Mouse (Mus musculus) neural tube, embryonic 15.5 days (tissue): ENCODE results near the gene Spen. TPM values are rescaled to one million over a fixed set of nuclear protein-coding genes. Genes with fewer than 3 reads are reported as not detected.

Experiments
- ATAC-seq: fragments of 200-750 bp; cut with Nextera tagmentation; 2 replicates; pipeline ENCODE4 v1.8.0; 2017; ENCODE audit warnings: mild to moderate bottlenecking, moderate TSS enrichment, moderate library complexity; ENCODE audit not compliant: low FRiP score
- H3K27ac ChIP-seq: fragments of 300-500 bp; sonication (generic); replicated peaks from 2 replicates; pipeline ENCODE4 v1.5.1; 2015; ENCODE audit warnings: mild to moderate bottlenecking, inconsistent platforms
- H3K27me3 ChIP-seq: fragments of 300-500 bp; sonication (generic); replicated peaks from 2 replicates; pipeline ENCODE4 v1.6.1; 2015; ENCODE audit warnings: inconsistent platforms
- H3K36me3 ChIP-seq: fragments of 300-500 bp; sonication (generic); 2 replicates; pipeline ENCODE4 v1.6.1; 2015; ENCODE audit warnings: inconsistent platforms
- H3K4me1 ChIP-seq: fragments of 300-500 bp; sonication (generic); 2 replicates; pipeline ENCODE4 v1.6.1; 2015; ENCODE audit warnings: inconsistent platforms
- H3K4me2 ChIP-seq: fragments of 300-500 bp; sonication (generic); 2 replicates; pipeline ENCODE4 v1.6.1; 2015; ENCODE audit warnings: inconsistent platforms, mild to moderate bottlenecking, moderate library complexity
- H3K4me3 ChIP-seq: fragments of 300-500 bp; sonication (generic); replicated peaks from 2 replicates; pipeline ENCODE4 v1.5.1; 2015; ENCODE audit warnings: mild to moderate bottlenecking, inconsistent platforms
- H3K9ac ChIP-seq: fragments of 300-500 bp; sonication (generic); replicated peaks from 2 replicates; pipeline ENCODE4 v1.6.1; 2015; ENCODE audit warnings: mild to moderate bottlenecking, inconsistent platforms
- H3K9me3 ChIP-seq: fragments of 300-500 bp; sonication (generic); replicated peaks from 2 replicates; pipeline ENCODE4 v1.6.1; 2016; ENCODE audit warnings: inconsistent platforms
- WGBS: fragments of 180-500 bp; shearing (Covaris S2); methylation state at CpG from one replicate; pipeline ENCODE4 v1.1.7; 2015; ENCODE audit warnings: mixed read lengths; 5-methylcytosine and 5-hydroxymethylcytosine counted together
- polyA plus RNA-seq: library from polyadenylated mRNA; unstranded; fragments of >200 nt; fragmentation: Nextera tagmentation; extraction: Ambion mirVana; gene quantifications from 2 replicates; pipeline ENCODE4 v1.2.1, GENCODE M21; 2015

Spen gene
- polyA plus RNA-seq, 1 experiment from 2014 or later = 13.4 TPM

- no peak overlapping the region for H3K27ac ChIP-seq
- H3K4me1 ChIP-seq = peaks cover 7% of the 10 kb centered on the region
- no peaks in the 10 kb centered on the region for H3K27me3 ChIP-seq
- ATAC-seq = no peak
- no peak overlapping the region for H3K4me3 ChIP-seq
- H3K9ac ChIP-seq = no peak overlapping the region
- no peak overlapping the region for H3K4me2 ChIP-seq
- no peaks in the 10 kb centered on the region for H3K9me3 ChIP-seq
- 86% methylated on average over 12 of the region's 12 CpGs for WGBS
- no peaks in the 10 kb centered on the region for H3K36me3 ChIP-seq
Observed at GRCm38 (mm10) chr4:141439083-141439803, 99.2 kb downstream of the Spen start.

- no peak within 1 kb of the TSS for H3K27ac ChIP-seq
- H3K27me3 ChIP-seq = no peaks in the 10 kb centered on the region
- H3K4me1 ChIP-seq = no peaks in the 10 kb centered on the region
- no peak for ATAC-seq
- no peak within 1 kb of the TSS for H3K9ac ChIP-seq
- H3K36me3 ChIP-seq = no peaks in the 10 kb centered on the region
- no peak within 1 kb of the TSS for H3K4me2 ChIP-seq
- H3K4me3 ChIP-seq = no peak within 1 kb of the TSS
- H3K9me3 ChIP-seq = no peaks in the 10 kb centered on the region
- 85% methylated on average over 1 of the region's 1 CpGs for WGBS
Observed at GRCm38 (mm10) chr4:141435974-141436373, 102.4 kb downstream of the Spen start, which contains the start of gene Srarp. Gene Srarp (minus strand): TSS chr4:141436105.

GRCm38 (mm10) chr4:141433191-141433590 lies 105.2 kb downstream of the Spen start:
- H3K9ac ChIP-seq = no peak overlapping the region
- H3K36me3 ChIP-seq = no peaks in the 10 kb centered on the region
- no peaks in the 10 kb centered on the region for H3K27me3 ChIP-seq
- H3K9me3 ChIP-seq = no peaks in the 10 kb centered on the region
- WGBS = 84% methylated on average over 18 of the region's 18 CpGs
- ATAC-seq = no peak
- no peak overlapping the region for H3K4me3 ChIP-seq
- H3K27ac ChIP-seq = no peak overlapping the region
- no peak overlapping the region for H3K4me2 ChIP-seq
- no peaks in the 10 kb centered on the region for H3K4me1 ChIP-seq

- no peaks in the 10 kb centered on the region for H3K36me3 ChIP-seq
- 58% methylated on average over 14 of the region's 14 CpGs for WGBS
- no peak overlapping the region for H3K27ac ChIP-seq
- H3K4me3 ChIP-seq = no peak overlapping the region
- no peaks in the 10 kb centered on the region for H3K4me1 ChIP-seq
- no peak for ATAC-seq
- no peak overlapping the region for H3K4me2 ChIP-seq
- H3K27me3 ChIP-seq = no peaks in the 10 kb centered on the region
- no peaks in the 10 kb centered on the region for H3K9me3 ChIP-seq
- no peak overlapping the region for H3K9ac ChIP-seq
Observed at GRCm38 (mm10) chr4:141432666-141433065, 105.7 kb downstream of the Spen start.

GRCm38 (mm10) chr4:141430997-141431396 lies 107.4 kb downstream of the Spen start:
- WGBS = 49% methylated on average over 9 of the region's 9 CpGs
- H3K4me2 ChIP-seq = no peak overlapping the region
- no peak for ATAC-seq
- no peaks in the 10 kb centered on the region for H3K9me3 ChIP-seq
- H3K4me1 ChIP-seq = peaks cover 7% of the 10 kb centered on the region
- H3K9ac ChIP-seq = no peak overlapping the region
- H3K27ac ChIP-seq = no peak overlapping the region
- H3K27me3 ChIP-seq = peaks cover 8% of the 10 kb centered on the region; the same call in 1 of the 2 replicates
- no peak overlapping the region for H3K4me3 ChIP-seq
- H3K36me3 ChIP-seq = no peaks in the 10 kb centered on the region

GRCm38 (mm10) chr4:141429847-141430246 lies 108.5 kb downstream of the Spen start:
- Histone ChIP-seq H3K9me3 (no peaks in the 10 kb centered on the region), H3K27ac (no peak overlapping the region), H3K36me3 (no peaks in the 10 kb centered on the region), H3K4me3 (no peak overlapping the region), H3K4me1 (peaks cover 19% of the 10 kb centered on the region), H3K9ac (no peak overlapping the region), H3K4me2 (no peak overlapping the region), H3K27me3 (peaks cover 8% of the 10 kb centered on the region; the same call in 1 of the 2 replicates)
- ATAC-seq = no peak
- 52% methylated on average over 9 of the region's 9 CpGs for WGBS

- no peak overlapping the region for H3K27ac ChIP-seq
- no peaks in the 10 kb centered on the region for H3K36me3 ChIP-seq
- peaks cover 8% of the 10 kb centered on the region; the same call in 1 of the 2 replicates for H3K27me3 ChIP-seq
- peaks cover 20% of the 10 kb centered on the region for H3K4me1 ChIP-seq
- ATAC-seq = no peak
- no peak overlapping the region for H3K4me3 ChIP-seq
- H3K9ac ChIP-seq = no peak overlapping the region
- no peaks in the 10 kb centered on the region for H3K9me3 ChIP-seq
- WGBS = 79% methylated on average over 6 of the region's 6 CpGs
- no peak overlapping the region for H3K4me2 ChIP-seq
Observed at GRCm38 (mm10) chr4:141429381-141429780, 109.0 kb downstream of the Spen start.

- Histone ChIP-seq H3K4me2 (no peak overlapping the region), H3K4me1 (peaks cover 20% of the 10 kb centered on the region), H3K4me3 (no peak overlapping the region), H3K9me3 (no peaks in the 10 kb centered on the region), H3K27me3 (peaks cover 8% of the 10 kb centered on the region; the same call in 1 of the 2 replicates), H3K36me3 (no peaks in the 10 kb centered on the region), H3K9ac (no peak overlapping the region), H3K27ac (no peak overlapping the region)
- ATAC-seq = no peak
- 88% methylated on average over 13 of the region's 13 CpGs for WGBS
Observed at GRCm38 (mm10) chr4:141427921-141428320, 110.5 kb downstream of the Spen start.

- ATAC-seq = no peak
- Histone ChIP-seq H3K4me3 (no peak overlapping the region), H3K27ac (no peak overlapping the region), H3K36me3 (no peaks in the 10 kb centered on the region), H3K4me2 (peak overlapping the region; percentile 86; the same call in 1 of the 2 replicates), H3K9ac (no peak overlapping the region), H3K4me1 (peaks cover 20% of the 10 kb centered on the region), H3K27me3 (peaks cover 8% of the 10 kb centered on the region; the same call in 1 of the 2 replicates), H3K9me3 (no peaks in the 10 kb centered on the region)
- 83% methylated on average over 10 of the region's 10 CpGs for WGBS
Observed at GRCm38 (mm10) chr4:141426796-141427745, 111.3 kb downstream of the Spen start.

- peak; percentile 97 for ATAC-seq
- peak overlapping the region; percentile 54 for H3K4me3 ChIP-seq
- H3K36me3 ChIP-seq = no peaks in the 10 kb centered on the region
- H3K9me3 ChIP-seq = no peaks in the 10 kb centered on the region
- peak overlapping the region; percentile 86 for H3K4me2 ChIP-seq
- peaks cover 25% of the 10 kb centered on the region for H3K4me1 ChIP-seq
- peak overlapping the region; percentile 72 for H3K27ac ChIP-seq
- H3K27me3 ChIP-seq = peaks cover 8% of the 10 kb centered on the region; the same call in 1 of the 2 replicates
- H3K9ac ChIP-seq = peak overlapping the region; percentile 66
- 5% methylated on average over 36 of the region's 36 CpGs for WGBS
Observed at GRCm38 (mm10) chr4:141425484-141426479, 112.6 kb downstream of the Spen start.
